Mouse (Mus musculus): ENCODE data around the gene Meox2.
"Not testable (repeated sequence)": the region's sequence is repeated elsewhere in the genome, so short reads cannot be mapped to it uniquely, and the experiment has no call there.

The Meox2 gene

DNA sequence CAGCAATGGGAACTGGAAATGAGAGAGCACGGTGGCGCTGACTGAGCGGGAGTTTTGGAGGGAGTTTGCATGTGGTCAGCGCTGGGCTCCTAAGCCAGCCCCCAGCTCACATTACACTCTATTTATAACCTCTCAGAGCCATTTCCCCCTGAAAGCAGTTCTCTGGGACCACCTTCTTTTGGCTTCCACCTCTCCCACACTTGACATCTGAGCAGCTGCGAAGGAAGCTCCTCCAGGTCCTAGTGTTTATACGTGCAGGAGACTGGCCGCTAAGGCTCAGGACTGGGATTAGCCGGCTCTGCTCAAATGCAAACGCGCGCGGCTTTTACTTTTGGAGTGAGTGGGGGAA lies at the start of gene Meox2:
TSS of gene Meox2 (plus strand) at position 151 of the 349 bp plus-strand sequence.
- no peak for DNase-seq (ENCODE audit: low spot score in 2 of 2)

- no peak for DNase-seq (ENCODE audit: low spot score in 2 of 2)
Measured at GRCm38 (mm10) chr12:37072636-37073035, 35.7 kb upstream of the Meox2 start.

DNA sequence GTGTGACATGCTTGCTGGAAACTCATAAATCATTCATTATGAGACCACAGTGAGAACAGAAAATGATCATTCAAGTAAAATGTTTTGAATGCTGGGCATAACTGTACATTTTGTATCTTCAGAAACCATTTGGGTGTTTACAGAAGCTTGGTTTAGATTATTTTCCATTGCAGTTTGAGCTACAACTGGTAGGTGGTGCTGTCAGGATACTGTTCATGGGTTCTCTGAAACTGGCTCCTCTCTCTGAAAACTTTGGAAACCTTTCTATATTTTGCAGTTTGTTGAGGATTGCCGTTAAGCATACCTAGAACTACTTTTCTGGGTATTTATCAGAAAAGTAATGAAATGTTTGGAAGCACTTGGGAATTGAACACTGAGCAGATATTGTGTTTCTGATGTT lies 31.0 kb upstream of the Meox2 start:
- DNase-seq (ENCODE audit: low spot score in 2 of 2) = no peak

- not testable (repeated sequence) for DNase-seq (ENCODE audit: low spot score in 2 of 2)
Measured at GRCm38 (mm10) chr12:37080005-37080404, 28.3 kb upstream of the Meox2 start.

- no peak for DNase-seq (ENCODE audit: low spot score in 2 of 2)
Measured at GRCm38 (mm10) chr12:37106541-37106940, 1.8 kb upstream of the Meox2 start.

GRCm38 (mm10) chr12:37107150-37107549 lies 1.2 kb upstream of the Meox2 start:
- DNase-seq (ENCODE audit: low spot score in 2 of 2) = no peak

DNA sequence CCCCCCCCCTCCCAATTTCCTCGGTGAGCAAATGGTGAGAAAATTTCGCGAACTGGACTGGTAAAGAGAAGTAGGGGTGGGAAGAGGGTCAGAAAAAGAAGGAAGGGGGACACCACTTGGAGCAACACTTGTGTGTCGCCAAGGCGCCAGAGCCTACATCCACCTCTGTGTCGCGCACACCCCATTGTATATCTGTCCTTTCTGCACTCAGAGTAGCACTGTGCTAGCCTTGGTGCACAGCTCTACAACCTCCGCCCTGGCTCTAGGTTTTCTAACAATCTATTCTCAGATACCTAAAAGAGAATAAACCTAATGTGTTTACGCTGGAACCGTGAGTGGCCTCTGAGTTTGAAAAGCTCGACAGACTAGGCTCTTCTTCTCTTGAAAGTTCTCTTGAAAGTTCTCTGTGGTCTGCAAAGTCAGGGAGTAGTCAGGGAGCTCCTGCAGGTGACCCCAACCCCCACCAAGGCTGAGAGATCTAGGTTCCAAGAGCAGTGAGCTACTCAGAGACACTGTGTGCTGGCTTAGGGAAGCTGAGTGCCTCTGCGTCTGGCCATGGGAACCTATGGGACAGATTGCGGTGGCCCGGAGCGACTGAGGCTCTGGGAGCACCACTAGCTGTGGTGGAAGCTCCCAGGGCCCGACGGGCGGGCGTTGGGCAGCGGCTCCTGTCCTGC lies 489 bp upstream of the Meox2 start:
- no peak for DNase-seq (ENCODE audit: low spot score in 2 of 2)

DNA sequence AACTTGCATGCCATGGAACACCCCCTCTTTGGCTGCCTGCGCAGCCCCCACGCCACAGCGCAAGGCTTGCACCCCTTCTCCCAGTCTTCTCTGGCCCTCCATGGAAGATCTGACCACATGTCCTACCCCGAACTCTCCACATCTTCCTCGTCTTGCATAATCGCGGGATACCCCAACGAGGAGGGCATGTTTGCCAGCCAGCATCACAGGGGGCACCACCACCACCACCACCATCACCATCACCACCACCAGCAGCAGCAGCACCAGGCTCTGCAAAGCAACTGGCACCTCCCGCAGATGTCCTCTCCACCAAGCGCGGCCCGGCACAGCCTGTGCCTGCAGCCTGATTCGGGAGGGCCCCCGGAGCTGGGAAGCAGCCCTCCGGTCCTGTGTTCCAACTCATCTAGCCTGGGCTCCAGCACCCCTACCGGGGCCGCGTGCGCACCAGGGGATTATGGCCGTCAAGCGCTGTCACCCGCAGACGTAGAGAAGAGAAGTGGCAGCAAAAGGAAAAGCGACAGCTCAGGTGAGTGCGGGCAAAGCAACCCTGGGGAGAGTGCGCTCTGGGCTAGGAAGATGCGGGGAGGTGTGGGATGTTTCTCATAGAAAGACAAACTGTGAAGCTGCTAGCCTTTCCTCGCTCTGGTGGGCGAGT lies 606 bp downstream of the Meox2 start:
- DNase-seq (ENCODE audit: low spot score in 2 of 2) = no peak

DNA sequence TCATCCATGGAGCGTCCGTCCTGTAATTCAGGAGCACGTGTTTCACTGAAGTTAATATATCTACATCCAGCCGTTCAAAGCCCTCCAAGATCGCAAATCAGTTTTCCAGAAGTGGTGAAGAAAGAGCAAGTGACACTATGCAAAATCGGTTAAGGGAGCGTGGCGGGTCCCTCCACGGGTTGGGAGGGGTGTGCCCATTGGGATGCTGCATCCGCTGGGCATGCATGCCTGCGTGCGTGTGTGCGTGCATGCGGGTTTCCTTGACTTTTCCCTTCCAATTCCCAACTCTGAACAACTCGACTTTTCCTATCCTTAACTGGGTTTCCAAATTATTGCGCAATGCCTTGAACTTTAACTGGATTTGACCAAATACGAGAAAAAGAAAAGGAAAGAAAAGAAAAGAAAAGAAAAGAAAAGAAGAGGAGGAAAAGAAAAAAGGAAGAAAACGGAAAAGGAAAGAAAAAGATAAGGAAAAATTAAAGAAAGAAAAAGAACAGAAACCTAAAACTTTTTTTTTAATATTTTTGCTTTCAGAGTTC lies 1.2 kb downstream of the Meox2 start:
- no peak for DNase-seq (ENCODE audit: low spot score in 2 of 2)

DNA sequence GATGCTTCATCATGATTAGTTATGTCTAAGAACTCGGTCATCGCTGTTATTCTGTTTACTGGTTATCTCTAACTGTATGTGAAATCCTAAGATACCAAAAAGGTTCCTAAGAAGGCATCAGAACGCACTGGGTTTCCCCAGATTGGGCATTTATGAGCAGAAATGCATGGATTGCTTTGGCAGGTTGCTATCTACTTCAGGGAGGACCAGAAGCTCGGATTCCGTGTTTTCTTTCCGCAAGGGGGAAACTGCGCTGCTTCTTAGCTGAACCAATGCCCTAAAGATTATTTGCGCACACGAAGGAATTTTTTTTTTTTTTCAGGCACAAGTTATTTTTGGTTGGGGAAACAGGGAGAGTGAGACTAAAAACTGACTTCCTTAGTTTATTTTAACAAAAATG lies 2.6 kb downstream of the Meox2 start:
- DNase-seq (ENCODE audit: low spot score in 2 of 2) = no peak

DNA sequence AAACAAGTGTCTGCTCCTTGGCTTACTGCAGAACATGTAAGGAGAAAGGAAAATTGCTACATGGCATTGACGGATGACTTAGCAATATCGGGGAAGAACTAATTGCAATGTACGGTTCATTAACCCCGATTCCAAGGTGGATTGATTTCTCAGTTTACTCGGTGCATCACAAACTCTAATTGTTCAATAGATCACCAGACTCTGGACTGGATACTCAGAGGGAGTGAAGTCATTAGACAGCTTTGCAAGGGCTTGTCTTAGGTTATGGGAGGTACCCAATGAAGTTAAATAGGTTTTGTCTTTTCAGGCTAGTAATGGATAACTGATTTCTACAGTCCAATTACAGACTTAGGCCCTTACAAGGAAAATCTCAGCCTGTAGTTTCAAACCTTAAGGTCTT lies 10.9 kb downstream of the Meox2 start:
- no peak for DNase-seq (ENCODE audit: low spot score in 2 of 2)

GRCm38 (mm10) chr12:37123763-37124162 lies 15.4 kb downstream of the Meox2 start:
- DNase-seq (ENCODE audit: low spot score in 2 of 2) = no peak

- DNase-seq (ENCODE audit: low spot score in 2 of 2) = no peak
Measured at GRCm38 (mm10) chr12:37142080-37142703, 33.9 kb downstream of the Meox2 start.

GRCm38 (mm10) chr12:37143879-37144278 lies 35.5 kb downstream of the Meox2 start:
- no peak for DNase-seq (ENCODE audit: low spot score in 2 of 2)

DNA sequence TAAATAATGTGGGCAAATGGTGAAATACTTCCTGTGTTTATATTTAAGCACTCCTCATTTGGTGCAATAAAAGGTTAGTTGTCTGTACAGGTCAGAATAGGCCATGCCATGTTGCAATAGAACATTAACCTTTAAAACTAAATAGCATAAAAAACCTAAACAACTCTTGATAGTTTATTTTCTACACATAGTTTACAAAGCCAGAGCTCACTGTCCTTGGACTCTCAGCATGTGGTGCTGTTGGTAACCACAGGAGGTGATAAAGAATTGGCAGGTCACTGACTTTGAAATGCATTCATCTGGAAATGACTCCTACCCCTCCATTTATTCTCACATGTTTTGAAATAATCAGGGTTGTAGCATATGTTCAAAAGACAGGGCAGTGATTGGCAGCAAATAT lies 59.4 kb downstream of the Meox2 start:
- no peak for DNase-seq (ENCODE audit: low spot score in 2 of 2)

DNA sequence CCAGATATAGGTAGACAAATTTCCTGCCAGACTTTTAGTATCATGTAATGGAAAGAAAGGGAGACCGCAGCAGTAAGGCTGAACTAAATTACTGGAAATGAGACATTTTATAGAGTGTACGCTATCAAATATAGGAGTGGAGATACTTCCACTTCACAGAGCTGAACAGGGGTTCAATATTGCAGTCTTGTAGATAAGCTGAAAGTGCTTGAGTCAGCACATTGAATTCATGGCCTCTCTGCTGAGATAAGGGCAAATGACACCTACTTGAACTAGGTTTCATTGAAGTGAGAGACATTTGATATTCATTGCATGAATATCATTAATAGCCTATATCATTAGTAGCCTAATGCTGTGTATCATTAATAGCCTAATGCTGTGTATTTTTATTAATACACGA lies 65.0 kb downstream of the Meox2 start:
- DNase-seq (ENCODE audit: low spot score in 2 of 2) = no peak

DNA sequence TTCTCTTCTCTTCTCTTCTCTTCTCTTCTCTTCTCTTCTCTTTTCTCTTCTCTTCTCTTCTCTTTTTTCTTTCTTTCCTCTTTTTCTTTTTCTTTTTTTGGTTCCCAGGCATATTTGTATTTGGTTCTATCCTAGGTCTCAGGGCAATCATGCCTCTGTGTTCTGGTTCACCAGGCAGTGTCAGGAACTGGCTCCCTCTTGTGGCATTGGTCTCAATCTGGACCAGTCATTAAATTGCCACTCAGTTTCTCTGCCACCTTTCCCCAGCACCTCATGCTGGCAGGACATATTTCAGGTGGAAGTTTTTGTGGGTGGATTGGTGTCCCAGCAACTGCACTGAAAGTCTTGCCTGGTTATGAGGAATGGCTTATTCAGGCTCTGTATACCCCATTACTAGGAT lies 75.3 kb downstream of the Meox2 start:
- DNase-seq (ENCODE audit: low spot score in 2 of 2) = no peak

GRCm38 (mm10) chr12:37188940-37189488 lies 80.7 kb downstream of the Meox2 start:
- no peak for DNase-seq (ENCODE audit: low spot score in 2 of 2)

Measured in right cerebral cortex, postnatal 36 days (tissue).